Mouse (Mus musculus): ENCODE measurements around the gene Sugct. TPM values are rescaled to one million over a fixed set of nuclear protein-coding genes. Genes with fewer than 3 reads are reported as not detected.

Sugct gene
- total and polyA plus RNA-seq, 2 experiments, result 10.9 to 25.4 TPM

GRCm38 (mm10) chr13:16937422-16938202, 757.7 kb downstream of the Sugct start:
- no peaks in the 10 kb centered on the region for H3K4me1 ChIP-seq (ENCODE audit: control insufficient read depth, insufficient read depth, low read length)
- H3K4me3 ChIP-seq (ENCODE audit: insufficient read depth, low read depth, low read length), result no peak overlapping the region
- TF ChIP-seq POLR2A (IDR thresholded peaks at IDR 0.05; ENCODE audit: extremely low read depth, insufficient read depth, low read length) (no peak), CTCF (IDR thresholded peaks at IDR 0.05; ENCODE audit: low read depth, low read length) (no peak)
- WGBS, result 81% methylated on average over 11 of the region's 11 CpGs
- H3K36me3 ChIP-seq (ENCODE audit: control insufficient read depth, insufficient read depth, low read length), result no peaks in the 10 kb centered on the region
- no peaks in the 10 kb centered on the region for H3K79me2 ChIP-seq (ENCODE audit: control insufficient read depth, insufficient read depth, low read length)
- DNase-seq (ENCODE audit: extremely low read depth, low read depth, low spot score), result peak; percentile 40
- H3K27ac ChIP-seq (replicated peaks; ENCODE audit: insufficient read depth, low read depth, low read length), result no peak overlapping the region
- H3K27me3 ChIP-seq (ENCODE audit: control insufficient read depth, insufficient read depth, low read length), result no peaks in the 10 kb centered on the region
- H3K9ac ChIP-seq (ENCODE audit: low read depth, low read length), result no peak overlapping the region

DNA sequence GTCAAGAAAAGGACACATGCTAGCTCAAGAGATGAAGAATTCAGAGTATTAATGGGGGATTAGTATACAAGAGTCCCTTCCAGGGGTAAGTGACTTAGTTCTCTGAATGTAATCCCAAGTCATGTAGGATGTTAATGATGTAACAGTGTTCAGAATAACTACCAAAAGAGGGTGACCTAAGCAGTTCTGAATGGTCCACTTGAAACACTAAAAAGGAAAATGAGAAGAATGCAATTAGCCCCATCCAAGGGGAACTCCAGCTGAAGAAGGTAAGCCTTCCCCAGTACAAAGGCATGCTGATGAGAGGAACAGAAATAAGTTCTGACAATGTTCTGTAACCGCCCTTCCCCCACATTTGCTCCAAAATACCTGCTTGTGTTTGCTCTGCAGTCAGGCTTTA, 760.3 kb downstream of the Sugct start:
- Histone ChIP-seq H3K36me3 (ENCODE audit: control insufficient read depth, insufficient read depth, low read length) (no peaks in the 10 kb centered on the region), H3K27me3 (ENCODE audit: control insufficient read depth, insufficient read depth, low read length) (no peaks in the 10 kb centered on the region), H3K4me1 (ENCODE audit: control insufficient read depth, insufficient read depth, low read length) (no peaks in the 10 kb centered on the region), H3K79me2 (ENCODE audit: control insufficient read depth, insufficient read depth, low read length) (no peaks in the 10 kb centered on the region), H3K9ac (ENCODE audit: low read depth, low read length) (no peak overlapping the region), H3K4me3 (ENCODE audit: insufficient read depth, low read depth, low read length) (no peak overlapping the region), H3K27ac (replicated peaks; ENCODE audit: insufficient read depth, low read depth, low read length) (no peak overlapping the region)
- DNase-seq (ENCODE audit: extremely low read depth, low read depth, low spot score), result no peak
- 76% methylated on average over 1 of the region's 1 CpGs for WGBS
- no peak for TF ChIP-seq POLR2A (IDR thresholded peaks at IDR 0.05; ENCODE audit: extremely low read depth, insufficient read depth, low read length)
- TF ChIP-seq CTCF (IDR thresholded peaks at IDR 0.05; ENCODE audit: low read depth, low read length), result no peak

DNA sequence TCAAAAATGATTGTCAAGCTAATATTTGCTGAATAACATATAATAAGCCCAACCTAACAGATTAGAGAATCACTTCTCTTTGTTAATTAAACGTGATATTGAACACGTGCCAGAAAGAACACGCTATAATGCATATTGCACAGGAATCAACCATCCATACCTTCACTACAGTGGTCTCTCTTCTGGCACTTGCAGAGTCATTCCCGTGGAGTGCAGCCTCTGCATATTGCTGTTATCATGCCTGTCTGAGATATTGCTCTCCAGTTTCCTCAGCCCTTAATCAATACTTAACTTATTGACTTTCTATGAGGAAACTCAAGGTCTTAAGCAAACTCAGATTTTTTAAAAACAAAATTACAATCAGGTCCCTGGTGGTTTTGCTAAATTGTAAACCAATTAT, 761.8 kb downstream of the Sugct start:
- no peak overlapping the region for H3K27ac ChIP-seq (replicated peaks; ENCODE audit: insufficient read depth, low read depth, low read length)
- H3K27me3 ChIP-seq (ENCODE audit: control insufficient read depth, insufficient read depth, low read length), result no peaks in the 10 kb centered on the region
- no peaks in the 10 kb centered on the region for H3K79me2 ChIP-seq (ENCODE audit: control insufficient read depth, insufficient read depth, low read length)
- no peaks in the 10 kb centered on the region for H3K36me3 ChIP-seq (ENCODE audit: control insufficient read depth, insufficient read depth, low read length)
- H3K4me3 ChIP-seq (ENCODE audit: insufficient read depth, low read depth, low read length), result no peak overlapping the region
- no peak overlapping the region for H3K9ac ChIP-seq (ENCODE audit: low read depth, low read length)
- WGBS, result 78% methylated on average over 4 of the region's 4 CpGs
- H3K4me1 ChIP-seq (ENCODE audit: control insufficient read depth, insufficient read depth, low read length), result no peaks in the 10 kb centered on the region
- TF ChIP-seq POLR2A (IDR thresholded peaks at IDR 0.05; ENCODE audit: extremely low read depth, insufficient read depth, low read length) (no peak), CTCF (IDR thresholded peaks at IDR 0.05; ENCODE audit: low read depth, low read length) (no peak)
- DNase-seq (ENCODE audit: extremely low read depth, low read depth, low spot score), result no peak

GRCm38 (mm10) chr13:16921305-16921704, 774.0 kb downstream of the Sugct start:
- H3K79me2 ChIP-seq (ENCODE audit: control insufficient read depth, insufficient read depth, low read length), result no peaks in the 10 kb centered on the region
- H3K4me3 ChIP-seq (ENCODE audit: insufficient read depth, low read depth, low read length), result no peak overlapping the region
- WGBS, result 55% methylated on average over 4 of the region's 4 CpGs
- no peak overlapping the region for H3K9ac ChIP-seq (ENCODE audit: low read depth, low read length)
- no peaks in the 10 kb centered on the region for H3K27me3 ChIP-seq (ENCODE audit: control insufficient read depth, insufficient read depth, low read length)
- H3K4me1 ChIP-seq (ENCODE audit: control insufficient read depth, insufficient read depth, low read length), result no peaks in the 10 kb centered on the region
- H3K36me3 ChIP-seq (ENCODE audit: control insufficient read depth, insufficient read depth, low read length), result no peaks in the 10 kb centered on the region
- no peak overlapping the region for H3K27ac ChIP-seq (replicated peaks; ENCODE audit: insufficient read depth, low read depth, low read length)
- TF ChIP-seq POLR2A (IDR thresholded peaks at IDR 0.05; ENCODE audit: extremely low read depth, insufficient read depth, low read length), result no peak
- DNase-seq (ENCODE audit: extremely low read depth, low read depth, low spot score), result no peak

- H3K27me3 ChIP-seq (ENCODE audit: control insufficient read depth, insufficient read depth, low read length), result no peaks in the 10 kb centered on the region
- H3K79me2 ChIP-seq (ENCODE audit: control insufficient read depth, insufficient read depth, low read length), result no peaks in the 10 kb centered on the region
- H3K36me3 ChIP-seq (ENCODE audit: control insufficient read depth, insufficient read depth, low read length), result no peaks in the 10 kb centered on the region
- DNase-seq (ENCODE audit: extremely low read depth, low read depth, low spot score), result no peak
- H3K4me3 ChIP-seq (ENCODE audit: insufficient read depth, low read depth, low read length), result no peak overlapping the region
- H3K4me1 ChIP-seq (ENCODE audit: control insufficient read depth, insufficient read depth, low read length), result no peaks in the 10 kb centered on the region
- H3K27ac ChIP-seq (replicated peaks; ENCODE audit: insufficient read depth, low read depth, low read length), result no peak overlapping the region
- no peak overlapping the region for H3K9ac ChIP-seq (ENCODE audit: low read depth, low read length)
- no peak for TF ChIP-seq CTCF (IDR thresholded peaks at IDR 0.05; ENCODE audit: low read depth, low read length)
- no peak for TF ChIP-seq POLR2A (IDR thresholded peaks at IDR 0.05; ENCODE audit: extremely low read depth, insufficient read depth, low read length)
Observed at GRCm38 (mm10) chr13:16915697-16916096, 779.7 kb downstream of the Sugct start.

- H3K79me2 ChIP-seq (ENCODE audit: control insufficient read depth, insufficient read depth, low read length), result no peaks in the 10 kb centered on the region
- H3K36me3 ChIP-seq (ENCODE audit: control insufficient read depth, insufficient read depth, low read length), result no peaks in the 10 kb centered on the region
- H3K27ac ChIP-seq (replicated peaks; ENCODE audit: insufficient read depth, low read depth, low read length), result no peak overlapping the region
- no peaks in the 10 kb centered on the region for H3K27me3 ChIP-seq (ENCODE audit: control insufficient read depth, insufficient read depth, low read length)
- no peaks in the 10 kb centered on the region for H3K4me1 ChIP-seq (ENCODE audit: control insufficient read depth, insufficient read depth, low read length)
- TF ChIP-seq CTCF (IDR thresholded peaks at IDR 0.05; ENCODE audit: low read depth, low read length) (no peak), POLR2A (IDR thresholded peaks at IDR 0.05; ENCODE audit: extremely low read depth, insufficient read depth, low read length) (no peak)
- no peak overlapping the region for H3K9ac ChIP-seq (ENCODE audit: low read depth, low read length)
- H3K4me3 ChIP-seq (ENCODE audit: insufficient read depth, low read depth, low read length), result no peak overlapping the region
- DNase-seq (ENCODE audit: extremely low read depth, low read depth, low spot score), result peak; percentile 11
Observed at GRCm38 (mm10) chr13:16912214-16912613, 783.1 kb downstream of the Sugct start.
